Mouse (Mus musculus) kidney, adult 2 months (tissue): Measurements from ENCODE around the gene Bach2.

Experiments
- CTCF ChIP-seq: fragments of 200-500 bp; conservative IDR thresholded peaks from 2 replicates; pipeline ENCODE4 v1.5.1; 2011; ENCODE audit warnings: low read depth, mild to moderate bottlenecking, control low read depth, low read length, moderate library complexity, mixed read lengths; ENCODE audit not compliant: insufficient read depth, insufficient read length
- POLR2A ChIP-seq: fragments of 200-500 bp; IDR thresholded peaks from one replicate; pipeline ENCODE4 v1.6.1; 2011; ENCODE audit warnings: low read depth, low read length, control low read depth

DNA sequence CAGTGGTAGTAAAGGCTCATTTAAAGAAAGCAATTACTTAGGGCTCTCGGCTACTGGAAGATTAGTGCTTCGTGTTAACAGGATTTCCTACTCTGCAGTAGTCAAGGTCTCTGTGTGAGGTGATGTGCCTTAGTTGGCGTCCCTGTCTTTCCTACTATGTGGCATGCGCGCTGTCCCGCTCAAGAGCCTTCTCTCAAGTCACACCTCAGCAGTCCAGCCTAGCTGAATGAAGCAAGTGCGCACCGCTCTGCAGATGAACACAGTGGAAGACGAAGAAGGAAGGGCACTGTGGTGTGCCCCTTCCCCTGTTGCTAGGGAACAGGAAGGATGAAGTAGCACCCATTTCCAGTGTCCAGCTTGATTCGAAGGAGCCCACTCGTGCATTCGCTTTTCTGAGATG, 93.4 kb downstream of the Bach2 start:
- no peak for TF ChIP-seq CTCF
- TF ChIP-seq POLR2A, result no peak
